Mouse (Mus musculus) induced T-regulatory cell, adult 2 months (primary cell): ENCODE results near the gene Ptpre.
A peak's percentile ranks its signal among the peaks of the same experiment; 100 is the strongest.
"Not testable (repeated sequence)": the region's sequence is repeated elsewhere in the genome, so short reads cannot be mapped to it uniquely, and the experiment has no call there.

Experiments
- DNase-seq: peaks from one replicate; pipeline ENCODE4 v3.0.0-alpha.2; 2012; ENCODE audit warnings: low read depth

Gene Ptpre

GRCm38 (mm10) chr7:135641698-135642507 is 104.6 kb downstream of the Ptpre start:
- DNase-seq, result peak; percentile 64

- DNase-seq, result no peak
Measured at GRCm38 (mm10) chr7:135644452-135644851, 107.2 kb downstream of the Ptpre start.

DNA sequence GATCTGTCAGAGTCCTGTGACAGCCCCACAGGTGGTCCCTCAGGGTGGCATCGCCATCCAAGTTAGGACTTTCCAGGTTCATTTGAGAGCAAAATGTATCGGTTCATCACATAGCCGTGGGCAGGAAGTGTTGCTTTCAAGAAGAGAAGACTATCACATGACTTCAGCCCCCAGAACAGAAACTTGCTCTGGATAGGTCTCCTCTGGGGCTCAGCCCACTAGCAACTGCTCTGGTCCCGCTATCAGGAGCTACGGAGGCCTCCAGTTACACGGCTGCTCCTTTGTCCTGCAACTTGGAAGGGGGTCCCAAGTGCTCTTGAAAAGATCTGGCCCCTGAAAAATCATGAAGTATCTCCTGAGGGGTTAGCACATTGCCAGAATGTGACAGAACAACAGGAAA is 109.7 kb downstream of the Ptpre start:
- peak; percentile 49 for DNase-seq

DNA sequence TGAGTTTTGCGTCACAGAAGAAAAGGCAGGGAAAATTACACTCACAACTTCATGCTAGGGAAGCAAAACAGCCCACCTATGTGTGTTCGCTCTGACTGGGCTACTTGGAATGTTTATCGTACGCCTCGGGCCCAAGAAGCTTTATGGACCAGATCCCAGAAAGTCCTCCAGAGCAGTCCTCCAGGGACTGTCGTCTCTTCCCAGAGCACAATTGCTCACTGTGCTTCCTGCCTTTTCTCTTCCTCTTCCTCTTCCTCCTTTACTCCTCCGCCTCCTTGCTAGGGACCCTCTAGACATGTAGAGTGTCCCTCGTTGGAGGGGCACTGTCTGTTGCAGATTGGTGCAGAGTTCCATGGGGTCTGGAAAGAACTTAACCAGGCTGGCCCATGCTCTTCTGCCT is 111.5 kb downstream of the Ptpre start:
- no peak for DNase-seq

DNA sequence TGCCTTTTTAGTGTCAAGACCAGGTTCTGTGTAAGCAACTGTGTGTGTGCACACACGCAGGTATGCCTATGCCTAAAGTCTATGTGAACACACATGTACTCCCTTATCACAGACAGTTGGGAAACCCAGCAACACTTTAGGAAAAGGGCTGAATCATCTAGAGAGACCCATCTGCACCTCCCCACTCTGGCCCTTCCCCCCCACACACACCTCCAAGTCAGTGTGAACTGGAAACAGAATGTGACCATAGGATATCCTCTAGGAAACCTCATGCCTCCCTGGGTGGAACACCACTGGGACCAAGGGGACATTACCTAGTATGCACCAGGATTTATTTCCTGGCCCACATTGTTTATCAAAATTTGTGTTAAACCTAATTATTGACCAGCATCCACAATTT is 112.0 kb downstream of the Ptpre start:
- no peak for DNase-seq

DNA sequence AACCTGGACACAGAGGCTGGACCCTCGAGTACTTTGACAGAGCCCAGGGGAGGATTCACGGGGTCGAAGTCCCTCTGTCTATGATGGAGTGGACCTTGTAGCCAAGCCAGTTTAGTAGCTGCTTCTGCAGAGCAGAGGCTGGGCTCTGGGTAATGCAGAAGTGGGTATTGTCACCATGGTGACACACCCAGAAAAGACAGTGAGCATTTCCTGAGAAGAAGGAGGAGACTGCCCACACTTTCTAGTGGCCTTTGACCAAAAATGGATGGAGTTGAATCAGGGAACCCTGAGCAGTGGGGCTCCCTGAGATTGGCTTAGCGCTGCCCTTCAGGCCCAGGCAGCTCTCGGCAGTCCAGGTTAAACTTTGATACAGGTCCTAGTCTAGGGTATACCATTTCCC is 112.8 kb downstream of the Ptpre start:
- no peak for DNase-seq

DNA sequence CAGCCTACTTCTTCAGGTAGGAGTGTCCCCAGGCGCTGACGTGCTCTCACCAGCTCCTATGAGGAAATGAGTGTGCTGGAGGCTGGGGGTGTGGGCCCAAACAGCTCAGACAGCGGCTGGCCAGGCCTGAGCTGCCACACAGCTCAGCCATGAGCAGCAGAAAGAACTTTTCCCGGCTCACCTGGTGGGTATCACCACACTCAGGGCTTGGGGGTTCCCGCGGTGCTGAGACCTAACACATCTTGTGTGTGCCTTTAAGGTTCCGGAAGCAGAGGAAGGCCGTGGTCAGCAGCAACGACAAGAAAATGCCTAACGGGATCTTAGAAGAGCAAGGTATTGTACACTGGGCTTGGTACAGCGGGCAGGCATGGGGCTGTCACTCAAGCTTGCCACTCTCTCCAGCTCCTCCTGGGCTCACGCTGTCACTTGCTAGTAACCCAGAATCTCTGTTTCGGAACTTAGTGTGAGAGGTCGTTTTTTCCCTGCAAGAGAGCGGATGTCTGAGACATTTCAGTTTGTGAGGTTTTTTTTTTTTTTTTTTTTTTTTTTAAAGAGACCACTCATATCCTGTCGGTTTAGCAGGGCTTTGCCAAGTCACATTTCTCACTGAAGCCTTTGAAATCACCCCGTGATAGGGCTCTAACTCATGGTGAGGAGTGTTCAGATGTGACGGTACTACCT is 114.7 kb downstream of the Ptpre start:
- peak; percentile 83 for DNase-seq

GRCm38 (mm10) chr7:135652781-135653180 is 115.5 kb downstream of the Ptpre start:
- DNase-seq, result peak; percentile 70

GRCm38 (mm10) chr7:135653601-135654000 is 116.3 kb downstream of the Ptpre start:
- no peak for DNase-seq

- DNase-seq, result no peak
Measured at GRCm38 (mm10) chr7:135654288-135654687, 117.0 kb downstream of the Ptpre start.

DNA sequence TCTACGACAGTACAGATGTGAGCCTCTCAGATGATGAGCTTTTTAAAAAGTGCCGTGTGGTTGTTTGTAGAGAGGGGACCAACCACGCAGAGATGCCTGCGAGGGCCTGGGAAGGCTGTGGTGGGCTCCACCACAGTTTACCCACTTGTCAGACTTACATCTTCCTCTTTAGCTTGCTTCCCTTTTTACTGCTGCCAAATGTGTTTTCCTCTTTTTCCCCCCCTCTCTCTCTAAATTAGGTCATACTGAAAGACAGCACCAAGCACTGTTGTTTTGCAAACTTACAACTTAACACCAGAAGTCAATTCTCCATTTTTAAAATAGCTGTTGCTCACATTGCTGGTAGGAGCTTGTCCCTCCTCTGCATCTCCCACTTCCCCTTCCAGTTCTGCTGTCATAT is 117.8 kb downstream of the Ptpre start:
- DNase-seq, result no peak

DNA sequence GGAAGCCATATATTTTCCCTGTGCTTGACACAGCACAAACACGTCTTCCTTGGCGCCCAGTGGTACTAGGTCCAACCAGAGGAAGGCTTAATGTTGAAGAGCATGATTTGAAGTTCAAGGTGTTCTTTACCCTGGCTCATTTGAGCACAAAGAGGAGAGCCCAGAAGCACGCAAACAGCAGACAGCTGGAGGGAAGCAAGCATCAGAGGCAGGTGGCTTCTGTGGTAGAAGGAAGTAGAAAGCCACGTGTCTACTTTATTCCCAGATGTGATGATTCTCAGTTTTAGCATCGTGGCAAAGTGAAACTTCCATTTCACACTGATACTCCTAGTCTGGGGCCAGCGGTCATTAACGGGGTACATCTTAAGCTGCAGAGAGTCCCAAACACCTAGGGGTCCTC is 120.9 kb downstream of the Ptpre start:
- no peak for DNase-seq

DNA sequence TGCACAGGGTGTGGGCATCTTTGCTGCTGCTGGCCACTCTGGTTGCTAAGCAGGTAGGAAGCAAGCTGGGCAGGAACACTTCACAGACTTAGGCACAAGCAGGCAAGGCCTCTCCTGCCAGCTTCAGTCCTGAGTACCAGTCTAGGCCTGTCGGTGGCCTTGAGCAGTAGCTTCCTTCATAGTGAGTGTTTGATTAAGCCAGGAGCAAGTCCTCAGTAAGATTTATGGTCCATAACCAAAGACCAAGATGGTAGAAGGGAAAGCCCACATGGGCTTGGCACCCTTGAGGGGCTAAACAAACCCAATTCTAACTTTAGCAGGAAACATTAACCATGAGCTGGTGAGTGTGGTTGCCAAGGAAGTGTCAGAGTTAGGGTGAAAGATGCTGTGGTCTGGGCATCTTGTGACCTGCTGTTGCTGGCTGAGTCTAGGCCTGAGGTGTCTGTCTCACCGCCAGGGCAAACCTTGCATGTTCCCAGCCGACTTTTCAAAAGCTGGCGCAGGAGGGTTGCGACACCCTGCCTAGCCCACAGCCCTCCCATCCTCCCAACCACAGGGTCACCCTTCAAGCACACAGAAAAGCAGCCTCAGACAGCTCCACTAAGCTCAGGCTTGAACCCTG is 122.1 kb downstream of the Ptpre start:
- no peak for DNase-seq

- DNase-seq, result no peak
Measured at GRCm38 (mm10) chr7:135660314-135660713, 123.0 kb downstream of the Ptpre start.

- no peak for DNase-seq
Measured at GRCm38 (mm10) chr7:135664211-135664610, 126.9 kb downstream of the Ptpre start.

GRCm38 (mm10) chr7:135666314-135666713 is 129.0 kb downstream of the Ptpre start:
- no peak for DNase-seq

GRCm38 (mm10) chr7:135668852-135669739 is 131.8 kb downstream of the Ptpre start:
- peak; percentile 87 for DNase-seq

DNA sequence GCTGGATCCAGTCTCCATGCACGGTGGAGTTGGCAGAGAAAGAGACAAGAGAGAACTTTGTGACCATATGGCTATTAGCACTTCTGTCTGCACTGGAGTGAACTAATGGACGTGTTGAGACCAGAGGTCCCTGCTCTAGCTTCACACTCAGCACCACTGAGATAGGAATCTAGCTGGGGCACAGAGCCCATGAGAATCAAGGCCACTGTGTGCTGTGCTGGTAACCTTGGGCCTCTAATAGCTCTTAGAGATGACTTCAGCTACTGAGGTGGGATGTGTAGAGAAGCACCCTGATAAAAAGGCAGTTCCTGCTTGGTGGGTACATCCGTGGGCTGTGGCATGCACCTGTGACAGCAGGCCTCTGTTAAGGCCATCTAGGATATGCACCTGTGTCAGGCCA is 136.3 kb downstream of the Ptpre start:
- DNase-seq, result no peak

DNA sequence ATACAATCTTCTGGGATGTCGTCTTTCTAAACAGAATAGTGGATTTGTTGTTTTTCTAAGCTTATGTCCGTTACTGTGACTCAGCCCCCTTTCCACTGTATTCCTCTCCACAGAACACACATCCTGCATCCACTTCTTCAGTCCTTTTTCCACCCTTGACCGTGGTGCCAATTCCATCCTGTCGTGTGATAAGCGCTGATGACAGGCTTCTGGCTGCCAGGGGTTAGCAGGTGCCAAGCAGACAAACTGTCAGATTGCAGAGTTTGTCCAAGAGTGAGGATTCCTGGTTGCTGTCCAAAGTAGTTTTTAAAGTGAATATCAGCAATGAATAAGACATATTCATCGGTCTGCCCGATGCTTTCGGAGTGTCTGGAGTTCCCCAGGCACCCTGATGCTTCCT is 139.4 kb downstream of the Ptpre start:
- no peak for DNase-seq

DNA sequence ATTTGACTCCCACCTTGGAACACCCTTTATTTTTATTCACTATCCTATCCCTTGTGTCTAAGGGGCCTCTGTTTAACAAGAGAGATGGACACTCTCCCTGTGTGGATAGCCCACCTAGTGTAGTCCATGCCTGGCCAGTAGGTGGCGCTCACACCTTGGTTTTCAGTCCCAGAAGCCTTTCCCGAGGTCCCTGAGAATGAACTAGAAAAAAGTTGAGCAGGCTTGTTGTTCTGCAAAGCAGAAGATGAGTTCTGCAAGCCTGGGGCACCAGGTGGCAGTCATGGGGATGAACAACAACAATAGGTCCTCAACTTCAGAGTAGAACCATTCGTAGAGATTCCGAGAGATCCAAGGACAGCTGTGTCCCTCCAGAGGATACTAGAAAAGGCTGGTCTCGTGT is 143.1 kb downstream of the Ptpre start:
- DNase-seq, result peak; percentile 76

GRCm38 (mm10) chr7:135684098-135684497 is 146.8 kb downstream of the Ptpre start:
- not testable (repeated sequence) for DNase-seq

- DNase-seq, result no peak
Measured at GRCm38 (mm10) chr7:135684938-135685337, 147.7 kb downstream of the Ptpre start.
